Mouse (Mus musculus) heart, postnatal 4 days (tissue): ENCODE data around the gene Gm7697. TPM values are rescaled to one million over a fixed set of nuclear protein-coding genes. Genes with fewer than 3 reads are reported as not detected.
A peak's percentile ranks its signal among the peaks of the same experiment; 100 is the strongest.
"Not testable (repeated sequence)": the region's sequence is repeated elsewhere in the genome, so short reads cannot be mapped to it uniquely, and the experiment has no call there.

Source experiments
- DNase-seq: peaks from one replicate; pipeline ENCODE4 v3.0.0; 2021
- total RNA-seq, 2 experiments: library from RNA; stranded (reverse); gene quantifications; 2 replicates each; pipeline ENCODE4 v1.2.3; 2021

Gene Gm7697
- total RNA-seq, result not detected

DNA sequence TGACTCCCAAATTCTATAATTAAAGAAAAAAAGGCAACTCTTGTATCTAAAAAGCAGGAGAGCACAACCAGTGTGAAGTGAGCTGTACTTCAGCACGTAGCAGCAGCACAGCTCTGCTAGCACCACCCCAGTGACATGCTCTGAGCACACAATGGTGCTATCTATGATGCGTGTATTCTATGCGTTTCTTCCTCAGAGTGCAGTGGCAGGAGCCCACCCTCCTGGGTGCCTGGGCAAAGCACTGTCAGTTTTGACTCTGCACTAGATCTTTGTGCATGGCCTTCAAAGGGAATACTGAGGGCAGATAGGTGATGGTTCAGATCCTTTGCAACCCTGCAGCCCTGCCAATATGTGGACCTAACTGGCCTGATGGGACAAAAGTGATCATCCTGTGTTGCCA, at the start of gene Gm7697:
Gene Gm7697 (minus strand): TSS at position 101 of the 400 bp plus-strand sequence.
- DNase-seq, result not testable (repeated sequence)

DNA sequence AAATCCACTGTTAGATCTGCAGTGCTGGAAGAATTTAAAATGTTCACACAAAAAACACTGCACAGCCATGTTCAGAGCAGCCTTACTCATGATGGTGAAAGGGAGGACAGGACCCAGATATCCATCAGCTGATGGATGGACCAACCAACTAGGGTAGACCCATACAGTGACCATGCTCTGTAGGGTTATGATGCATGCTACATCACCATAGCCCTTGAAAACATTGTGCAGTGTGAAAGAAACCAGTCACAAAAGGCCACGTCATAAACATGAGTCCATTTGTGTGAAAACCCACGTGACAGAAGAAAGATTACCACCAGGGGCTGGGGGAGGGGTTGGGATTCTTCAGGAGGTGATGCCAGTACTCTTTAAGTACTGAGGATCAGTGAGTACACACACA, 28.5 kb upstream of the Gm7697 start:
- DNase-seq, result not testable (repeated sequence)

DNA sequence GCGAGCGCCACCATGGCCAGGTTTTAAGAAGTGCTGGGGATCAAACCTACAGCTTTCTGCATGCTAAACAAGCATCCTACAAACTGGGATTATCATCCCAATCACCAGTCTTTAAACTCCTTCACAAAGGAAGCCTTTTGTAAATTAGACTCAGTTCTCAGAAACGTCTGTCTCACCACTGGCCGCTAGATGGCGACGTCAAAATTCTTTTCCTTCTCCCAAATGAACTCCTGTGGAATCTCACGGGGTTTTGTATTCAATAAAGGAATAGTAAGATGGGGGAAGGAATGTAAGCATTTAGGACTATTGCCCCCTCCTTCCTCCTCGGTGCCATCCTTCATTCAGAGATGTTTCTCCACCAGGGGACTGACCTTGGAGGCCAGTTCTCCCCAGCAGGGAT, 26.8 kb upstream of the Gm7697 start:
- peak; percentile 65 for DNase-seq

DNA sequence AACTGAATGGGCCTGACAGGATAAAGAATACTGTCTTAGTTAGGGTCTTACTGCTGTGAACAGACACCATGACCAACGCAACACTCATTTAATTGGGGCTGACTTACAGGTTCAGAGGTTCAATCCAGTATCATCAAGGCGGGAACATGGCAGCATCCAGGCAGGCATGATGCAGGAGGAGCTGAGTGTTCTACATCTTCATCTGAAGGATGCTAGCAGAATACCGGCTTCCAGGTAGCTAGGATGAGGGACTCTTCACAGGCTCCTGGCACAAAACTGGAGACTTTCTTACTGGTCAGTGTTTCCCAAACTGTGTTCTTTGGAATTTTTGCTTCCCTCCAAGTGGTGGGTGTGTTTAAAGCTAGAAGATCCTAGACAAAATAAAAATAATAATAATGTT, 25.3 kb upstream of the Gm7697 start:
- not testable (repeated sequence) for DNase-seq

DNA sequence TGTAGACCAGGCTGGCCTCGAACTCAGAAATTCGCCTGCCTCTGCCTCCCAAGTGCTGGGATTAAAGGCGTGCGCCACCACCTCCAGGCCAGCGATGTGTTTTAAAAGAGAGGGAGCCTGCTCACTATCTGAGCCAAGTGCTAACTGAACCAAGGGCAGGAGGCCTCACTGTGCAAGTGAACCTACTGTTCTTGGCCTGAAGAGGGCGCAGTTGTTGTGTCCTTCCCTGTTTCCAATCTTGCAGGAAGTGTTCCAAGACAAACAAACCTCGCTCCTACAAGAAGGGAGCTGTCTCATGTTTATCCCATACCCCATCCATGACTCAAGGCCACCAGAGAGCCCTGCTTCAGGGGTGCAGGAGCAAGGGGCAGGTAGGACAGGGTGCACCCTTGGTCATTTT, 24.4 kb upstream of the Gm7697 start:
- DNase-seq, result peak; percentile 15

DNA sequence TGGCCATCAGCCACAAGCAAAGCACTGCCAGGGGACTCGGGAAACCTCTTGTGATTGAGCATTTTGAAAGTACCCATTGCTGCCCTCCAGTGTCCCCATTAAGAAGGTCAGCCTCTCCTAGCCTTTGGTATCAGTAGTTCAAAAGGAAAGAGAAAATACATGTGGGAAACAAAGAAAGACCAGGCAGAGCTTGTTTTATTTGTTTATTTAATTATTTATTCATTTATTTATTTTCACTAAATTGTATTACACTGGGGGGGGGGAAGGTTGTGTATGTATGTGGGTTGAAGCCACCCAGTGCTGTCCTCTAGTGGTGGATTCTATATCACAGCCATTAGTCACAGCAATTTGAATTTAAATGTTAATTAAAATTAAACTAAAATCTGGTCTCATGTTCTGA, 22.2 kb upstream of the Gm7697 start:
- not testable (repeated sequence) for DNase-seq

DNA sequence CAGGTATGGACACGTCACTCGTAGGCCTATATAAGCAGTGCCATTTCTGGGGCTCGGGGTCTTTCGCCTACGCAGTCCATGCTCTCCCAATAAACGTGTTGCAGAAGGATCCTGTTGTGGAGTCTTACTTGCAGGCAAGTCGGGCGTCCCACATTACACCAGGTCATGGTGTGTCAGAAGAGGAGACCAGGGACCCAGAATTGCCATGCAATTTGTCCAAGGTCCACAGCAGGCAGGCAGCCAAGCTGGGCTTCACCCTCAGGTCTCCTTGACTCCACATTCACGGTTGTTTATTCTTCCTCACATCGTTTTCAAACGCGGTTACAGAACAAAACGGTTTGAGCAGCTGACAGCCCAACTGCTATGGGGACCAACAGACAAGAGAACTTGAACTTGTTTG, 21.7 kb upstream of the Gm7697 start:
- DNase-seq, result not testable (repeated sequence)

DNA sequence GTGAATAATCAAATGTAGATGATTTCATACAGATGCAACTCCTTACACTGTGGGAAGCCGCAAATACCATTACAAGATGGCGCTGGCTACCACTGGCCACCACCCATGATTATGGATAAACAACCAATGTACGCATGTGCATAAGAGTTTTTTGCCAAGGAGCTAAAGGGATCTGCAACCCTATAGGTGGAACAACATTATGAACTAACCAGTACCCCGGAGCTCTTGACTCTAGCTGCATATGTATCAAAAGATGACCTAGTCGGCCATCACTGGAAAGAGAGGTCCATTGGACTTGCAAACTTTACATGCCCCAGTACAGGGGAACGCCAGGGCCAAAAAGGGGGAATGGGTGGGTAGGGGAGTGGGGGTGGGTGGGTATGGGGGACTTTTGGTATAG, 21.2 kb upstream of the Gm7697 start:
- not testable (repeated sequence) for DNase-seq

DNA sequence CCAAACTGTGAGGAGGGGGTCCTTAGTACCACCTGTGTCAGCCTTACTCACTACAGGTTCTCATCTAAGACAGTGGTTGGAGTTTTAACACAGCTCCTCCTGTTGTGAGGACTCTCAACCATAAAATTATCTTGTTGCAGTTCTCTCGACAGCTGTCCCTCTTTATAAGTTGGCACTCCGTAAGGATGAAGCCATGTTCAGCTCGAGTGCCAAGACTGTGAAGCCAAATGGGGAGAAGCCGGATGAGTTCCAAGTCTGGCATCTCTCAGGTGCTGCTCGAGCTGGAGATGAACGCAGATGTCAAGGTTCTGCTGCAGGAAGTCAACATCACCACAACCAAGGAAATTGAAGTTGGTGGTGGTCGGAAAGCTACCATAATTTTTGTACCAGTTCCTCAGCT, 18.0 kb upstream of the Gm7697 start:
- not testable (repeated sequence) for DNase-seq

DNA sequence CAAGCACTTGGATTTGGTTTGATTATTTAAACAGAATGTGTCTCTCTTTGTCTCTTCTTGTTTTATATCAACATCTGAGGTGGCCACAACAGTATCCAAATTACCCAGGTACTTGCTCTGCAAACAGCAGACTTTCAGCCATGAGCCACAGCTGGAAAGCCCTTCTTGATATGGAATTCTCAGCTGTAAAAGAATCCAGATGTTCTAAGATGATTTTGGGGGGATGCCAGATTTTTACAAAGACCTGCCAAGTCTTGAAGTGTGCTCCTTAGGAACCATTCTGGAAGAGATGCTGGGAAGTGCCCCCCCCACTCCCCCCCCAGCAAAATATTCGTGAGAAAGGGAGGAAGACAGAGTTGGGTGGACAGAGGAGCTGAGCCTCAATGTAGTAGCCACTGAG, 17.6 kb upstream of the Gm7697 start:
- DNase-seq, result not testable (repeated sequence)

DNA sequence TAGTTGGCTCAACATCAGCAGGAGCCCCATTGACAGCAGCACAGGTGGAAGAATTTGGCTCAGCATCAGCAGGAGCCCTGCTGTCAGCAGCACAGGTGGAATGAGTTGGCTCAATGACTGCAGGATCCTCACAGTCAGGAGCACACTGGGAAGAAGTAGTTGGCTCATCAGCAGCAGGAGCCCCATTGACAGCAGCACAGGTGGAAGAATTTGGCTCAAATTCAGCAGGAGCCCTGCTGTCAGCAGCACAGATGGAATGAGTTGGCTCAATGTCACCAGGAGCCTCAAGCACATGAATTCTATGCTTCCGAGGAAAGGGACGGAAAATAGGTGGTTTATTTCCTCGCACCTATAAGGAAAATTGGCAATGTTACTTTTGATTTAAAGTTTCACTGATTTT, 47.8 kb downstream of the Gm7697 start:
- not testable (repeated sequence) for DNase-seq

DNA sequence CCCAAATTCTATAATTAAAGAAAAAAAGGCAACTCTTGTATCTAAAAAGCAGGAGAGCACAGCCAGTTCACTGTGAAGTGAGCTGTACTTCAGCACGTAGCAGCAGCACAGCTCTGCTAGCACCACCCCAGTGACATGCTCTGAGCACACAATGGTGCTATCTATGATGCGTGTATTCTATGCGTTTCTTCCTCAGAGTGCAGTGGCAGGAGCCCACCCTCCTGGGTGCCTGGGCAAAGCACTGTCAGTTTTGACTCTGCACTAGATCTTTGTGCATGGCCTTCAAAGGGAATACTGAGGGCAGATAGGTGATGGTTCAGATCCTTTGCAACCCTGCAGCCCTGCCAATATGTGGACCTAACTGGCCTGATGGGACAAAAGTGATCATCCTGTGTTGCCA, 69.3 kb downstream of the Gm7697 start, which contains the start of gene Gm9495:
Gene Gm9495 (minus strand): TSS at position 101 of the 400 bp plus-strand sequence.
- not testable (repeated sequence) for DNase-seq

Other genes starting within 250 kb of the Gm7697 start
- under 1 TPM in 1 of 2 experiments, not detected in 1; 0.24 TPM for gene Gm9495, start 69.4 kb downstream of the Gm7697 start, total RNA-seq
- 10 to 100 TPM; 11.0 to 11.6 TPM for gene Zfp868, start 102.6 kb upstream of the Gm7697 start, total RNA-seq
- gene Zfp964, start 131.5 kb upstream of the Gm7697 start, total RNA-seq, result 1 to 10 TPM in 1 of 2 experiments, under 1 TPM in 1; 0.97 to 1.6 TPM
- 10 to 100 TPM; 16.2 to 17.3 TPM for gene Zfp869, start 187.7 kb upstream of the Gm7697 start, total RNA-seq
- 1 to 10 TPM; 2.6 to 2.8 TPM for gene Zfp963, start 227.0 kb upstream of the Gm7697 start, total RNA-seq